Mouse (Mus musculus) CH12.LX (cell line): ENCODE measurements around the gene Sh3bgrl2. TPM values are rescaled to one million over a fixed set of nuclear protein-coding genes. Genes with fewer than 3 reads are reported as not detected.
A peak's percentile ranks its signal among the peaks of the same experiment; 100 is the strongest.

Experiments used
- DNase-seq: peaks from one replicate; pipeline ENCODE4 v3.0.0-alpha.2; 2013; ENCODE audit errors: extremely low read depth
- H3K27ac ChIP-seq: 2 replicates; pipeline ENCODE4 v1.5.1; 2012; ENCODE audit warnings: low read depth, mild to moderate bottlenecking, control low read depth, moderate library complexity; ENCODE audit not compliant: insufficient read depth
- H3K27me3 ChIP-seq: replicated peaks from 2 replicates; pipeline ENCODE3; 2012; ENCODE audit warnings: inconsistent platforms
- H3K36me3 ChIP-seq, 2 experiments: replicated peaks in 1 of 2; 2 replicates each; pipeline versions ENCODE3 to v1.6.1; 2012; ENCODE audit warnings: inconsistent platforms in 1 of 2, low read length in 1 of 2, mild to moderate bottlenecking in 1 of 2, mixed read lengths in 1 of 2, moderate library complexity in 1 of 2; ENCODE audit not compliant: control insufficient read depth in 1 of 2, insufficient read depth in 1 of 2
- H3K4me1 ChIP-seq, 2 experiments: 2 replicates each; pipeline ENCODE4 v1.6.1; 2012; ENCODE audit warnings: inconsistent platforms in 1 of 2, moderate library complexity in 1 of 2; ENCODE audit not compliant: insufficient read depth in 2 of 2, control insufficient read depth in 1 of 2
- H3K4me2 ChIP-seq: 2 replicates; pipeline ENCODE4 v1.6.1; 2012; ENCODE audit warnings: low read depth, mild to moderate bottlenecking, control low read depth; ENCODE audit not compliant: poor library complexity, insufficient read depth, severe bottlenecking
- H3K4me3 ChIP-seq, 3 experiments: fragments of 150-350 bp in 1 of 3; sonication (generic) in 1 of 3; replicated peaks in 1 of 3; 2 replicates each; pipeline versions ENCODE3 to v1.5.1; 2011 to 2012; ENCODE audit warnings: low read depth in 2 of 3, low read length in 2 of 3, mild to moderate bottlenecking in 2 of 3, moderate library complexity in 2 of 3, control low read depth in 1 of 3, improper control_type of control experiment in 1 of 3, inconsistent platforms in 1 of 3, mixed read lengths in 1 of 3; ENCODE audit not compliant: poor library complexity in 1 of 3
- H3K79me2 ChIP-seq: replicated peaks from 2 replicates; pipeline ENCODE4 v1.6.1; 2012; ENCODE audit warnings: mild to moderate bottlenecking, moderate library complexity; ENCODE audit not compliant: control insufficient read depth, poor library complexity, insufficient read depth, severe bottlenecking; ENCODE audit errors: extremely low read depth
- H3K9ac ChIP-seq: 2 replicates; pipeline ENCODE4 v1.6.1; 2012; ENCODE audit warnings: low read depth, mild to moderate bottlenecking, control low read depth, moderate library complexity; ENCODE audit not compliant: insufficient read depth
- H3K9me3 ChIP-seq: replicated peaks from 2 replicates; pipeline ENCODE3; 2012; ENCODE audit warnings: low read length, inconsistent platforms, mixed read lengths
- BHLHE40 ChIP-seq: IDR thresholded peaks from 2 replicates; pipeline ENCODE4 v1.6.1; 2011; ENCODE audit warnings: mild to moderate bottlenecking, low read depth, low read length, improper control_type of control experiment
- CHD1 ChIP-seq: IDR thresholded peaks from 2 replicates; pipeline ENCODE4 v1.6.1; 2012; ENCODE audit warnings: low read depth, low read length, improper control_type of control experiment, inconsistent platforms
- CHD2 ChIP-seq: IDR thresholded peaks from 2 replicates; pipeline ENCODE4 v1.6.1; 2011; ENCODE audit warnings: low read length, improper control_type of control experiment
- E2F4 ChIP-seq: IDR thresholded peaks from 2 replicates; pipeline ENCODE4 v1.6.1; 2011; ENCODE audit warnings: low read depth, low read length, improper control_type of control experiment; ENCODE audit not compliant: insufficient replicate concordance
- ELF1 ChIP-seq: IDR thresholded peaks from 2 replicates; pipeline ENCODE4 v1.6.1; 2014; ENCODE audit warnings: low read depth, mild to moderate bottlenecking, inconsistent platforms, low read length, improper control_type of control experiment
- ETS1 ChIP-seq: conservative IDR thresholded peaks from 2 replicates; pipeline ENCODE4 v1.6.1; 2012; ENCODE audit warnings: low read depth, mild to moderate bottlenecking, inconsistent platforms, low read length, improper control_type of control experiment, moderate library complexity
- GABPA ChIP-seq: IDR thresholded peaks from 2 replicates; pipeline ENCODE4 v1.6.1; 2012; ENCODE audit warnings: low read depth, low read length, improper control_type of control experiment, inconsistent platforms; ENCODE audit not compliant: insufficient replicate concordance
- IRF4 ChIP-seq: IDR thresholded peaks from 2 replicates; pipeline ENCODE4 v1.6.1; 2014; ENCODE audit warnings: low read depth, mild to moderate bottlenecking, inconsistent platforms, low read length, improper control_type of control experiment
- JUN ChIP-seq: IDR thresholded peaks from 2 replicates; pipeline ENCODE4 v1.6.1; 2011; ENCODE audit warnings: low read depth, mild to moderate bottlenecking, low read length, improper control_type of control experiment, moderate library complexity; ENCODE audit not compliant: insufficient read depth
- JUND ChIP-seq: conservative IDR thresholded peaks from 2 replicates; pipeline ENCODE4 v1.6.1; 2011; ENCODE audit warnings: low read depth, low read length, improper control_type of control experiment
- KAT2A ChIP-seq: IDR thresholded peaks from 2 replicates; pipeline ENCODE4 v1.6.1; 2012; ENCODE audit warnings: low read length, improper control_type of control experiment, inconsistent platforms; ENCODE audit not compliant: insufficient replicate concordance
- MAFK ChIP-seq: IDR thresholded peaks from 2 replicates; pipeline ENCODE4 v1.6.1; 2011; ENCODE audit warnings: low read length, improper control_type of control experiment; ENCODE audit not compliant: insufficient replicate concordance
- MAX ChIP-seq: IDR thresholded peaks from 2 replicates; pipeline ENCODE4 v1.6.1; 2011; ENCODE audit warnings: low read length, improper control_type of control experiment
- MAZ ChIP-seq: IDR thresholded peaks from 2 replicates; pipeline ENCODE4 v1.6.1; 2012; ENCODE audit warnings: low read depth, mild to moderate bottlenecking, inconsistent platforms, low read length, improper control_type of control experiment, moderate library complexity
- MEF2A ChIP-seq: IDR thresholded peaks from 2 replicates; pipeline ENCODE4 v1.6.1; 2014; ENCODE audit warnings: low read depth, mild to moderate bottlenecking, inconsistent platforms, low read length, improper control_type of control experiment, borderline replicate concordance
- MYC ChIP-seq: IDR thresholded peaks from 2 replicates; pipeline ENCODE4 v1.6.1; 2011; ENCODE audit warnings: low read depth, mild to moderate bottlenecking, improper control_type of control experiment, low read length
- NELFE ChIP-seq: IDR thresholded peaks from 2 replicates; pipeline ENCODE4 v1.6.1; 2011; ENCODE audit warnings: low read depth, low read length, improper control_type of control experiment
- NRF1 ChIP-seq: IDR thresholded peaks from 2 replicates; pipeline ENCODE4 v1.6.1; 2014; ENCODE audit warnings: low read depth, mild to moderate bottlenecking, inconsistent platforms, low read length, improper control_type of control experiment, moderate library complexity
- PAX5 ChIP-seq: IDR thresholded peaks from 2 replicates; pipeline ENCODE4 v1.6.1; 2012; ENCODE audit warnings: low read length, inconsistent platforms, mixed read lengths
- POLR2A ChIP-seq: IDR thresholded peaks from 2 replicates; pipeline ENCODE4 v1.6.1; 2011; ENCODE audit warnings: low read depth, mild to moderate bottlenecking, improper control_type of control experiment, low read length
- POLR2AphosphoS2 ChIP-seq: IDR thresholded peaks from 2 replicates; pipeline ENCODE4 v1.6.1; 2011; ENCODE audit warnings: low read depth, low read length, improper control_type of control experiment
- RAD21 ChIP-seq: IDR thresholded peaks from 2 replicates; pipeline ENCODE4 v1.6.1; 2011; ENCODE audit warnings: low read depth, mild to moderate bottlenecking, low read length, improper control_type of control experiment, moderate library complexity
- RCOR1 ChIP-seq: conservative IDR thresholded peaks from 2 replicates; pipeline ENCODE4 v1.6.1; 2012; ENCODE audit warnings: low read depth, mild to moderate bottlenecking, inconsistent platforms, low read length, improper control_type of control experiment
- SIN3A ChIP-seq: IDR thresholded peaks from 2 replicates; pipeline ENCODE4 v1.6.1; 2012; ENCODE audit warnings: low read length, improper control_type of control experiment, inconsistent platforms
- TBP ChIP-seq: conservative IDR thresholded peaks from 2 replicates; pipeline ENCODE4 v1.6.1; 2011; ENCODE audit warnings: low read depth, low read length, improper control_type of control experiment
- TCF12 ChIP-seq: IDR thresholded peaks from 2 replicates; pipeline ENCODE4 v1.6.1; 2014; ENCODE audit warnings: low read depth, mild to moderate bottlenecking, inconsistent platforms, low read length, improper control_type of control experiment
- USF1 ChIP-seq: IDR thresholded peaks from 2 replicates; pipeline ENCODE4 v1.6.1; 2014; ENCODE audit warnings: low read depth, mild to moderate bottlenecking, inconsistent platforms, low read length, improper control_type of control experiment
- USF2 ChIP-seq: conservative IDR thresholded peaks from 2 replicates; pipeline ENCODE4 v1.6.1; 2011; ENCODE audit warnings: low read depth, low read length, improper control_type of control experiment
- ZC3H11A ChIP-seq: IDR thresholded peaks from 2 replicates; pipeline ENCODE4 v1.6.1; 2012; ENCODE audit warnings: low read depth, mild to moderate bottlenecking, inconsistent platforms, low read length, improper control_type of control experiment
- ZKSCAN1 ChIP-seq: IDR thresholded peaks from 2 replicates; pipeline ENCODE4 v1.6.1; 2012; ENCODE audit warnings: low read depth, inconsistent platforms, low read length, improper control_type of control experiment, borderline replicate concordance
- ZNF384 ChIP-seq: IDR thresholded peaks from 2 replicates; pipeline ENCODE4 v1.6.1; 2012; ENCODE audit warnings: low read depth, low read length, improper control_type of control experiment, inconsistent platforms
- dilution Hi-C: fragments of 300-500 bp; cut with MboI; formaldehyde crosslinking; loops from 2 replicates; pipeline ENCODE4 v1.14.3; 2020; ENCODE audit warnings: low sequenced_read_pairs; ENCODE audit not compliant: extremely low pct_unique_long_range_greater_than_20kb, extremely low pct_ligation_motif_present
- in situ Hi-C: fragments of 300-500 bp; cut with MboI; formaldehyde crosslinking; loops from 3 replicates; pipeline ENCODE4 v1.14.3; 2019; ENCODE audit warnings: low sequenced_read_pairs, low pct_ligation_motif_present, low pct_unique_long_range_greater_than_20kb, mixed read lengths
- polyA plus RNA-seq: library from polyadenylated mRNA; unstranded; fragments of >175 nt; gene quantifications from 2 replicates; pipeline ENCODE4 v1.2.1, GENCODE M21; 2012; ENCODE audit warnings: low read depth; ENCODE audit not compliant: insufficient read length
- total RNA-seq, 2 experiments: library from RNA; depleted of rRNA; stranded (reverse); fragments of 300-350 nt in 1 of 2; fragments of >200 nt in 1 of 2; gene quantifications; 2 replicates each; pipeline ENCODE4 v1.2.3; 2012 to 2014

Gene Sh3bgrl2
- total and polyA plus RNA-seq, 3 experiments = 0.04 to 0.27 (median 0.11) TPM

DNA sequence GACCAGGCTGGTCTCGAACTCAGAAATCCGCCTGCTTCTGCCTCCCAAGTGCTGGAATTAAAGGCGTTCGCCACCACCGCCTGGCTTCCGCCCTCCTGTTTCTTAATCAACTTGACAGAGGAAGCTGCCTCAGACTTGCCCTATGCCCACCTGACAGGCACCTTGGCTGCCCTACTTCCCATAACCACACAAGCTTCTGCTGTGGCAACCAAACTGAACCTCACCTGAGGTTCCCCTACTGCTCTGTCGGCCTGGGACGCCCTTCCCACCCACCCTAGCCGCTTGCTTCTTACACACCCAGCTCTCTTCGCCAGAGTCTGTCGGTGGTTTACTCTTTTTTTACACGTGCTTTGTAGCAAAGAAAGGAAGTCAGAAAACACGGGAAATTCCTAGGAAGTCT is 103.9 kb downstream of the Sh3bgrl2 start:
- Histone ChIP-seq H3K4me1 (peaks cover under 1 to 22% of the 10 kb centered on the region in 2 experiments; a peak in 2 of 4 replicates), H3K27me3 (no peaks in the 10 kb centered on the region), H3K27ac (no peak overlapping the region), H3K4me3 (no peak overlapping the region), H3K36me3 (no peaks in the 10 kb centered on the region), H3K9me3 (peaks cover 2% of the 10 kb centered on the region), H3K79me2 (no peaks in the 10 kb centered on the region), H3K9ac (no peak overlapping the region), H3K4me2 (peak overlapping the region; percentile 74)
- no peak for DNase-seq
- in situ Hi-C loops = no loop called here
- TF ChIP-seq SIN3A (no peak), TCF12 (no peak), CHD2 (no peak), USF1 (no peak), E2F4 (no peak), GABPA (no peak), MEF2A (no peak), MYC (no peak), MAZ (no peak), ZNF384 (no peak), POLR2A (no peak), ZC3H11A (no peak), NRF1 (no peak), MAFK (no peak), JUN (no peak), IRF4 (no peak)
- dilution Hi-C loops = no loop called here

GRCm38 (mm10) chr9:83652590-83653172 is 104.6 kb downstream of the Sh3bgrl2 start:
- H3K9ac ChIP-seq = no peak overlapping the region; the same call in 1 of the 2 replicates
- H3K4me3 ChIP-seq = peak overlapping the region in 1 of 3 experiments; percentile 25
- in situ Hi-C loops = no loop called here
- peaks cover 0 to 20% of the 10 kb centered on the region in 2 experiments; a peak in 2 of 4 replicates for H3K4me1 ChIP-seq
- H3K79me2 ChIP-seq = no peaks in the 10 kb centered on the region
- H3K4me2 ChIP-seq = peak overlapping the region; percentile 74
- no peak overlapping the region for H3K27ac ChIP-seq
- dilution Hi-C loops = no loop called here
- peak; percentile 61 for DNase-seq
- no peaks in the 10 kb centered on the region for H3K36me3 ChIP-seq
- H3K27me3 ChIP-seq = no peaks in the 10 kb centered on the region
- peaks cover 2% of the 10 kb centered on the region for H3K9me3 ChIP-seq
- no peak for TF ChIP-seq KAT2A
- no peak for TF ChIP-seq MAZ
- no peak for TF ChIP-seq ZKSCAN1
- no peak for TF ChIP-seq CHD1
- no peak for TF ChIP-seq E2F4
- no peak for TF ChIP-seq MAX
- no peak for TF ChIP-seq POLR2A
- TF ChIP-seq RCOR1 = no peak
- no peak for TF ChIP-seq ELF1
- no peak for TF ChIP-seq JUND
- no peak for TF ChIP-seq ZC3H11A
- 0 out of 2 replicates have a peak, but pooled peaks have one; percentile 32 for TF ChIP-seq MYC
- TF ChIP-seq BHLHE40 = no peak
- TF ChIP-seq TBP = no peak
- TF ChIP-seq CHD2 = no peak
- peak; percentile 54 for TF ChIP-seq IRF4
- no peak for TF ChIP-seq NRF1
- no peak for TF ChIP-seq USF2
- TF ChIP-seq PAX5 = no peak
- TF ChIP-seq ETS1 = no peak
- peak; percentile 58 for TF ChIP-seq RAD21
- no peak for TF ChIP-seq JUN
- no peak for TF ChIP-seq POLR2AphosphoS2
- no peak; the same call in 1 of the 2 replicates for TF ChIP-seq NELFE
